Mouse (Mus musculus) adrenal gland, adult 8-10 months (tissue): ENCODE measurements around the gene Chst11. TPM values are rescaled to one million over a fixed set of nuclear protein-coding genes. Genes with fewer than 3 reads are reported as not detected.

Experiments used
- DNase-seq: peaks from one replicate; pipeline ENCODE4 v3.0.0; 2022
- total RNA-seq, 4 experiments: library from RNA; stranded (reverse); gene quantifications; 2 replicates each; pipeline ENCODE4 v1.2.4; 2022

Gene Chst11
- total RNA-seq, 4 experiments from 2014 or later: 42.6 to 79.6 (median 61.1) TPM

- peak; percentile 66 for DNase-seq
Measured at GRCm38 (mm10) chr10:83036340-83037045, 51.2 kb downstream of the Chst11 start.

GRCm38 (mm10) chr10:83038166-83038565 lies 52.9 kb downstream of the Chst11 start:
- DNase-seq: no peak

- no peak for DNase-seq
Measured at GRCm38 (mm10) chr10:83039414-83039813, 54.1 kb downstream of the Chst11 start.

- no peak for DNase-seq
Measured at GRCm38 (mm10) chr10:83041875-83042274, 56.6 kb downstream of the Chst11 start.

- peak; percentile 38 for DNase-seq
Measured at GRCm38 (mm10) chr10:83042613-83043477, 57.5 kb downstream of the Chst11 start.

GRCm38 (mm10) chr10:83043478-83044259 lies 58.4 kb downstream of the Chst11 start:
- no peak for DNase-seq

GRCm38 (mm10) chr10:83049174-83049780 lies 64.0 kb downstream of the Chst11 start:
- no peak for DNase-seq

- no peak for DNase-seq
Measured at GRCm38 (mm10) chr10:83053886-83054550, 68.7 kb downstream of the Chst11 start.

GRCm38 (mm10) chr10:83056291-83056690 lies 71.0 kb downstream of the Chst11 start:
- DNase-seq: no peak

- DNase-seq: no peak
Measured at GRCm38 (mm10) chr10:83056866-83057265, 71.6 kb downstream of the Chst11 start.

GRCm38 (mm10) chr10:83060066-83060782 lies 74.9 kb downstream of the Chst11 start:
- no peak for DNase-seq

- DNase-seq: no peak
Measured at GRCm38 (mm10) chr10:83062315-83062714, 77.0 kb downstream of the Chst11 start.

- DNase-seq: no peak
Measured at GRCm38 (mm10) chr10:83064796-83065195, 79.5 kb downstream of the Chst11 start.

- DNase-seq: no peak
Measured at GRCm38 (mm10) chr10:83066159-83066558, 80.9 kb downstream of the Chst11 start.

- DNase-seq: no peak
Measured at GRCm38 (mm10) chr10:83067305-83067704, 82.0 kb downstream of the Chst11 start.

GRCm38 (mm10) chr10:83068466-83068865 lies 83.2 kb downstream of the Chst11 start:
- no peak for DNase-seq

- DNase-seq: peak; percentile 49
Measured at GRCm38 (mm10) chr10:83069791-83070190, 84.5 kb downstream of the Chst11 start.

GRCm38 (mm10) chr10:83071785-83072580 lies 86.7 kb downstream of the Chst11 start:
- DNase-seq: no peak

- no peak for DNase-seq
Measured at GRCm38 (mm10) chr10:83073119-83073518, 87.8 kb downstream of the Chst11 start.

GRCm38 (mm10) chr10:83076816-83077215 lies 91.5 kb downstream of the Chst11 start:
- no peak for DNase-seq
